Mouse (Mus musculus): ENCODE measurements around the gene Oxct2b. TPM values are rescaled to one million over a fixed set of nuclear protein-coding genes. Genes with fewer than 3 reads are reported as not detected.

Gene Oxct2b
- polyA plus RNA-seq (2014; fragmentation: Illumina TruSeq; extraction: RNeasy Lipid Tissue Mini Kit (QIAGEN cat#74804)): not detected

GRCm38 (mm10) chr4:123116011-123116410 is at the start of gene Oxct2b:
Oxct2b (plus strand) TSS chr4:123116266.

GRCm38 (mm10) chr4:123104651-123105450 is 11.2 kb upstream of the Oxct2b start, which contains the start of gene Bmp8b:
Bmp8b (plus strand) TSS chr4:123105165.

DNA sequence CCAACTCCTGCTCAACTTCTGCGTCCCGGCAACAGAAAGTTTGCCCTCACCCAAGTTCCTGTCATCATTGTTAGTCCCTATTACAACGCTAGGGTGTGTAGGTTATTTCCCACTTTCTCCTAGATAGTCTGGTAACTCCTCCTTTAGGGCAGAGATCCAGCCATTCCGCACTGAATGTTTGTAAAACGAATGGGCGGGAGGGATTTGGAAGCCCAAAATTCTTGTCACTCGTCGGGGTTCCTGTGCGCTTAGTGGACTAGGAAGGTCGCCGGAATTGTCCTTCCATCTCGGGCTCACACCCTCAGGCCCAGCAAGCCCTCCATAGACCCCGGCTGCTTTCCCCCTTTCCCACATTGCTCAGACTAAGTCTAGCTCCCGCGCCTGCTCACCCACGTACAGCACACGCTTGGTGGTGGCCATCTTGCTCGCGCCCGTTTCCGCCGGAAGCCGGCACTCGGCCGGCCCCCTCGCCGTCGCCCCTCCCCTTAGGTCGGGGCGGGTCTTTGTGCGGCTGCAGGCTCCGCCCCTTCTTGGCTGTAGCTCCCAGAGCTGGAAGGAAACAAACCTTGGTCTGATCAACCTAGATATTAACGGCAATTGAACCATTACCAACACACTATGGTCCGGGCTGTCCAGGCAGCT is 23.6 kb downstream of the Oxct2b start, which contains the start of gene Ppie:
Ppie (minus strand) TSS at position 439 of the 642 bp plus-strand sequence.

Other genes starting within 250 kb of the Oxct2b start
- gene Cap1, start 230.2 kb upstream of the Oxct2b start, polyA plus RNA-seq (2014; fragmentation: Illumina TruSeq; extraction: RNeasy Lipid Tissue Mini Kit (QIAGEN cat#74804)): 86.8 TPM
- 1.2 TPM for gene Mfsd2a, start 155.1 kb upstream of the Oxct2b start, polyA plus RNA-seq (2014; fragmentation: Illumina TruSeq; extraction: RNeasy Lipid Tissue Mini Kit (QIAGEN cat#74804))
- gene Mycl, start 120.6 kb upstream of the Oxct2b start, polyA plus RNA-seq (2014; fragmentation: Illumina TruSeq; extraction: RNeasy Lipid Tissue Mini Kit (QIAGEN cat#74804)): 23.0 TPM
- gene Trit1, start 99.7 kb upstream of the Oxct2b start, polyA plus RNA-seq (2014; fragmentation: Illumina TruSeq; extraction: RNeasy Lipid Tissue Mini Kit (QIAGEN cat#74804)): 19.4 TPM
- gene Bmp8b, start 11.1 kb upstream of the Oxct2b start, polyA plus RNA-seq (2014; fragmentation: Illumina TruSeq; extraction: RNeasy Lipid Tissue Mini Kit (QIAGEN cat#74804)): not detected
- gene Ppie, start 23.7 kb downstream of the Oxct2b start, polyA plus RNA-seq (2014; fragmentation: Illumina TruSeq; extraction: RNeasy Lipid Tissue Mini Kit (QIAGEN cat#74804)): 23.9 TPM
- not detected for gene Hpcal4, start 67.0 kb downstream of the Oxct2b start, polyA plus RNA-seq (2014; fragmentation: Illumina TruSeq; extraction: RNeasy Lipid Tissue Mini Kit (QIAGEN cat#74804))
- gene Nt5c1a, start 85.2 kb downstream of the Oxct2b start, polyA plus RNA-seq (2014; fragmentation: Illumina TruSeq; extraction: RNeasy Lipid Tissue Mini Kit (QIAGEN cat#74804)): not detected
- gene Heyl, start 117.3 kb downstream of the Oxct2b start, polyA plus RNA-seq (2014; fragmentation: Illumina TruSeq; extraction: RNeasy Lipid Tissue Mini Kit (QIAGEN cat#74804)): 12.0 TPM
- gene Pabpc4, start 146.1 kb downstream of the Oxct2b start, polyA plus RNA-seq (2014; fragmentation: Illumina TruSeq; extraction: RNeasy Lipid Tissue Mini Kit (QIAGEN cat#74804)): 46.2 TPM
- not detected for gene Oxct2a, start 207.4 kb downstream of the Oxct2b start, polyA plus RNA-seq (2014; fragmentation: Illumina TruSeq; extraction: RNeasy Lipid Tissue Mini Kit (QIAGEN cat#74804))
- gene Bmp8a, start 227.0 kb downstream of the Oxct2b start, polyA plus RNA-seq (2014; fragmentation: Illumina TruSeq; extraction: RNeasy Lipid Tissue Mini Kit (QIAGEN cat#74804)): not detected

All from ovary, adult 10 weeks (tissue).